Mouse (Mus musculus) right cerebral cortex, postnatal 36 days (tissue): ENCODE measurements around the gene Nrn1l.

Experiments used
- DNase-seq, 2 experiments: peaks; one replicate each; pipeline ENCODE4 v3.0.0; 2022; ENCODE audit warnings: low spot score in 2 of 2, mixed read lengths in 1 of 2

Nrn1l gene

DNA sequence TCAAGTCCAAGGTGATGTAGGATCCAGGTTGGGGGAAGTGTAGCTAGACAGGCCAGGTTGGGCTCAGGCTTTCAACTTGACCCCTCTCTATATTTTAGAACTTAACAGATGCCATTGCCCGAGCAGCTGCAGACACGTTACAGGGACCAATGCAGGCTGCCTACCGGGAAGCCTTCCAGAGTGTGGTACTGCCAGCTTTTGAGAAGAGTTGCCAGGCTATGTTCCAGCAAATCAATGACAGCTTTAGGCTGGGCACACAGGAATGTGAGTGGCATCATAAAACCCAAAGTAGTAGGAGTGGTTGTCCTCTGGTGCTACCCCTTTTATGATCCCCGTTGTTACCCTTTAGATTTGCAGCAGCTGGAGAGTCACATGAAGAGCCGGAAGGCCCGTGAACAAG is 2.5 kb upstream of the Nrn1l start:
- peak; percentile 38 to 39 for DNase-seq

DNA sequence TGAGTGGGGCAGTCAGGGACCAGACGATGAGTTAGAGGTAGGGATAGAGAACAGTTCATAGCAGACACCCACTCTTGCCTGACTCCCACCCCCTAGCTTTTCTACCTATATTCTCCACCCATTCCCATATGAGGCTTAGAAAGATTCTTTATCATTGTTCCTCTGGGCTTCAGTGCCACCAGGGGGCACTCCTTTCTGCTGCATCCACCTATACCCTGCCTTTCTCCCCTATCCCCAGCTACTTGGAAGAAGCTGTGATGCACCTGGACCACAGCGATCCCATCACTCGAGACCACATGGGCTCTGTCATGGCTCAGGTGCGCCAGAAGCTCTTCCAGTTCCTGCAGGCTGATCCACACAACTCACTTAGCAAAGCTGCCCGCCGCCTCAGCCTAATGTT is 935 bp upstream of the Nrn1l start:
- DNase-seq = no peak

DNA sequence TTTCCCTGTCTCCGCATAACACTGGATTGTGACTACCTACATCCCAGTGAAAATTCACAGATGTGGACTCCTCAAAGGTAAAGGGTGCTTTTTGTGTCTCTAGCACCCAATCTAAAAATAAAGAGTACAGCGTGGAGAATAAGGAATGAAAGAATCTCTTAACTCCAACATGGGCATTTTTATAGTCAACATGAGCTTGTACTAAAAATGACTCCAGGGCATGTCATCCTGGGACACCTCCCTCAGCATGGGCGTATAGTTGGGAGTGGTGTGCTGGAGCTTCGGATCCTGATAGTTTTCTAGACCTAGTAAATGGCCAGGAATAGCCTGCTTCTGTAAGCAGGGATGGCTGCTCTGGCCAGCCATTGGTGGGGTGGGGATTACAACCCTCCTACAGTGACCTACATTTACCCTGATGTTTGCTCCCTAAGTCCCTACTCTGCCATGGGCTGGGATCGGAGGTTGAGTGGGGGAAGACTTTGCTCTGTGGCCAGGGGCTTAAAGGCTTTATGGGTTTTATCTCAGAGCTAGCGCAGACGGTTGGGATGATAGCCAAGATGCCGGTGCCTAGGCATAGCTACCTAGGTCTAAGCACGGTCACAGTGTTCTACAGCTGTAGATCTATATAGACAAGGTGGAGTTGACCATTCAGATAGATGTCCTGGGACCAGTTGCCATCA is 4.6 kb downstream of the Nrn1l start:
- DNase-seq = peak in 1 of 2 experiments; percentile 26

DNA sequence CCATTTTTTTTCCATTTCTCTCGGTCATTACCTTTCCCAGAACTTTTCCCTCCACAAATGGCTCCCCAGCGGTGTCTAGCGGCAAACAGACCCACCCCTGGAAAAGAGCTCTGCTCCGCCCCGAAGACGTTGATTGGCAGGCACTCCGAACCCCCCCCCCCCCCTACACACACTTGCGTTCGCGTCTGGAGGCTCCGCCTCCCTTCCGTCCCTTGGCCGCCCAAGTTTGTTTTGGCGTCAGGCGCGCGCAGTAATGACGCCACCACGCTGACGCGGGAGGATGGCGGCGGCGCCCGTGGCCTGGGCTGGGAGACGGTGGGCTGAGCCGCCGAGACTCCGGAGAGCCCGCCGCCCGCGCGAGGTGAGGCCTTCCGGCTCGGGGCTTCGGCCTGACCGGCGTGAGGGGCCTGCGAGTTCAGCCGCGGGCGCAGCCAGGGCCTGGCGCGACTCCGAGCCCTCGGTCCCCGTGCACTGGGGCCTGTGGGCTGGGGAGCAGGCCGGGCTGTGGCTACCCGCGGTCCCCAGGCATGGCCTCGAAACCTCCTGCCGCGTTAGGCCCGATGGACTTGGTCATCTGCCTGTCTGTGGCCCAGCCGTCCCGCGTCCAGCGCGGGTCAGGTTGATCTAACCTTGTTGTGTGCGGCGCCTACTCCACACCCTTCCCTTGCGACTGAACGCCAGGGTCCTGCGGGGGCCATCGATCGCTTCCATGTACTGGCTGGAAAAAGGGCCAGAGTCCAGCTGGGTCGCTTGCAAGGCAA is 7.0 kb downstream of the Nrn1l start, which contains the start of gene Pskh1:
TSS of gene Pskh1 (plus strand) at position 262 of the 761 bp plus-strand sequence.
- DNase-seq = peak; percentile 85 to 87

DNA sequence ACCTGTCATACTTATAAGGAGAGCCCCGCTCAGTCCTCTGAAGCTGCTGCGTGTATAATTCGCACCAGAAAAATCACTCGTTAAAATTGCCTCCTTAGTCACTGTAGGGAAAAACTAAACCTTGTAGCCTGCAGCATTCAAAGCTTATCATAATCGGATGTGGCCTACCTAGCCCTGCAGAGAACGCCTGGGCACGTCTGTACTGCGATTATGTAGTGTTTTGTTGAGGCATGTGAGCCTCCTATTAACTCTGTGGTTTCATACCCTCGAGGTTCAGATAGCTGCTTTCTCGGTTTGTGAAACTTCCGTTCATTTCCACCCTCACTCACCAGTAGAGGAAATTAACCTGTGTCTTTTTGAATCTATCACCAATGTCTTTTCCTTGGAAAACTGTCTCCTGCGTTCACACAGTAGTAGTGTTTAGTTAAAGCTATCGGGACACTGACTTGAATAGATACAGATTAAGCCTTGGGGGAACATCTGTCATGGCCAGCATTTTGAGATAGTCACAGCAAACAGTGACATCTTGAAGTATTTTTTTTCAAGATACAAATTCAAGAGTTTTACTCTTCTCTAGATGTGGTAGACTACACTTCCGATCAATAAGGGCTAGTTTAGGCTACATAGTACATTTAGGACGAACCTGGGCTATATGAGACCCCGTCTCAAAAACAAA is 7.7 kb downstream of the Nrn1l start:
- DNase-seq = no peak

DNA sequence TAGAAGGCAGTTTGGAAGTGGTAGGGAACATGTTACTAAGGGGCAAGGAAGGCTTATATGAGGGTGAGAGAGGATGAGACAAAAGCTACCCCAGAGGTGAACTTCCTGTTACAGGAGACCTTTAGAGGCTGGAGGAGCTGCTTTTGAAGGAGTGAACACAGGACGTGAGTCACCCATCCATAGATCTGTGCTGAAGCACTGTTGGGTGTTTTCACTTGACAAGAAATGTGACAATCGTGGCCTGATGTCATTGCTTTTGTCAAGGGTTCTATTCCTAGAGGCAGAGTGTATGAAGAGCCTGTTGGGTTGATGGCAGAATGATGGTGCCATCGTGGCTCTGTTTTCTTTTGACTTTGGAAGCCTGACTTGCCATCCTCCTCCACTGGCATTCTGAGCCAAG is 26.0 kb downstream of the Nrn1l start:
- peak in 1 of 2 experiments; percentile 11 for DNase-seq

DNA sequence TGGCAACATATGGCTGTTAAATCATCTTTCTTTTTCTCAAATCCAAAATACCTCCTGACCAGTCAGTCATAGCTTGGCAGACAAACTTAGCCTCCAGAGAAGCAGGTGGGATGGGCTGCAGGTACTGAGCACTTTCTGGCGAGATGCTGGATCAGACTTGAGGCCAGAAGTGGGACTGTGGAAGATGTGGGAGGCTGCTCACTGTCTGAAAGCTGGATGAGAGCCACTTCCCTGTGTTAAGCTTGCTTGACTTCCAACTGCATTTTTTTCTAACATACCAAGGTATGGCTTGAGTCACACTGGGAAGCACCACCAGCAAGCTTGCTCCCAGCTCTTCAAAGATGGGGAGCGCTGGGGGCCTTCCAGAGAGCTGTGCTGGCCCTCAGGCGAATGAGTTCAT is 31.8 kb downstream of the Nrn1l start:
- peak; percentile 45 to 49 for DNase-seq

DNA sequence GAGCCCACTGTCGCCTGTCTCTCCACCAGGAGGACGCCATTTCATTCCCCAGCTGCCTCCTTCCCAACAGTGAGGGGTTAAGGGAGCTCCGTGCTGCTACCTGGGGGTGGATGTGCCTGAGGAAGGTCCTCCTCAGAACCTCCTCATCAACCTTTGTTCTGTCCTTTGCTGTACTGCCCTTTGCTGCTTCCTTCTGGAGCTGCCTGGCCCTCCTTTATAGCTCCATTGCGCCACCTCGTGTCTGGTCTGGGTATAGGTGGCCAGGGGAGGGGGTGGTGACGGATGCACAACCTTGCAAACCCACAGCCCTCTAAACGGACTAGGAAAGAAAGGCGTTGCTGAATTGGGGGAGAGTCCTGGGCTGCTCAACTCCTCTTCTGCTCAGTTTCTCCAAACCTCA is 37.2 kb downstream of the Nrn1l start:
- DNase-seq = peak in 1 of 2 experiments; percentile 53

DNA sequence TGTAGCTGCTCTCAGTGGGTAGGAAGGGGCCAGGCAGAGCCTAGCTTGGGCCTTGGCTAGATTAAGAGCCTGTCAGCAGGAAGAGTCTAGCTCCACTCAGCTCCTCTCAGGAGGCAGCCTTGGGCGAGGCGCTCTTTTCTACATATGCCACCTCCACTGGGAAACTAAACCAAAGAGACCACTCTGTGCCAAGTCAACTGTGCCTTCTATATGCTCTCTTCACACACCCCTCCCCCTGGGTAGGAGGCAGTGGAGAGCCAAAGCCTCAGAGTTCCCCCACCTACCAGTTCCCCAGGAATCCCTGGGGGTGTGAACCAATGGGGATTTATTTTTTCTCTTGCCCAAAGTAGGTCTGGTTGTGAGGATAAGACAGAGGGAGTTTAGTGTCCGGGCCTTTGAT is 37.9 kb downstream of the Nrn1l start:
- peak in 1 of 2 experiments; percentile 70 for DNase-seq

DNA sequence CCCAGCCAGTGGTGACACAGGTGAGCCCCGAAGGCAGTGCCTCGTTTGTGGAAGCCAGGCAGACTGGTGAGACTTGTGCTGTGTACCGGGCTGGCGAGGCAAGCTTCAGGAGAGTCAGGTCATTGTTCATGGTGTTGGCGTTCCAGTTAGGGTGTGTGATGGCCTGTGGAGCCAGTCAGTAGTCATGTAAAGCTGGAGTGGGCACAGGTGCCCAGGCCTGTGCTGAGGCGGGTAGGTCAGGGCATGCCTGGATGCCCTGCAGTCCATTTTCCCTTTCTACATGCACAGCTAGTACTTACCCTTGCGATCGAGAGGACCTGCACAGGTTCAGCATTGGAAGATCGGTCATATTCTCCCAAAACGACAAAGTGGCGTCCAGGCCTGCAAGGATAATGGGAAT is 39.2 kb downstream of the Nrn1l start:
- no peak for DNase-seq

DNA sequence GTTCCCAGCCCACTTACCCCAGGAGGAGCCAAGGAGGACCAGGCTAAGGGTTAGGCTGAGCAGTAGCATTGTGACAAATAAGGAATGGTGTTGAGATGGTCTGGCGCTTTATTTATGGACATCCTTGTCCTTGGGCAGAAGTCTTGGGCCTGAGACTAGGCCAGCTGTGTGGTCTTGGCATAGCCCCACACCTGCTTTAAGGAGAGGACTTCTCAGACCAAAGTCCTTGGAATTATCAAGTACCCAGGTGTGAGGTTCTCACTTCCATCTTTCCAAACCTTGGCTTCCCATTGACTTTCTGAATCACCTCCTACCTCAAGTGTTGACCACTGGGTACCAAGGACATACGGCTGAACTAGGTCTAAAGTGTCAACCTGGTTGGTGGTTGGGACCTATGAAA is 40.4 kb downstream of the Nrn1l start, which contains the start of gene Ctrl:
TSS of gene Ctrl (minus strand) at position 101 of the 400 bp plus-strand sequence.
- no peak for DNase-seq

DNA sequence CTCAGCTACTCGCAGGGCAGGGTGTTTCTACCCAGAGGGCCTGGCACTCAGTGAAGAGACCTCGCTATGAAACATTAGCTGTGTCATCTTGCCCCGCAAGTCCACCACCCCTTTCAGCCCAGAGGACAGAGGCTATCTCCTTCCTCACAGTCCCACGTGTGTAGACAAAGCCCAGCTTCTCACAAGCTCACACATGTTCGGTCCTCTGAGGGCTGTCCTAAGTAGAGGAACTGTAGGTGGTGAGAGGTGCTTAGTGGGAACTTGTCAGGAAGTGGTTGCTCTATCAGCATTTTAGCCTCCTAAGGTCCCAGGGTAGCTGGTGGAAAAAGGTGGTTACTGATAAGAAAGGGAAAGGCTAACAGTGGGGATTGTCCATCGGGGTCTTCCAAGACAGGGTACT is 41.7 kb downstream of the Nrn1l start:
- no peak for DNase-seq

DNA sequence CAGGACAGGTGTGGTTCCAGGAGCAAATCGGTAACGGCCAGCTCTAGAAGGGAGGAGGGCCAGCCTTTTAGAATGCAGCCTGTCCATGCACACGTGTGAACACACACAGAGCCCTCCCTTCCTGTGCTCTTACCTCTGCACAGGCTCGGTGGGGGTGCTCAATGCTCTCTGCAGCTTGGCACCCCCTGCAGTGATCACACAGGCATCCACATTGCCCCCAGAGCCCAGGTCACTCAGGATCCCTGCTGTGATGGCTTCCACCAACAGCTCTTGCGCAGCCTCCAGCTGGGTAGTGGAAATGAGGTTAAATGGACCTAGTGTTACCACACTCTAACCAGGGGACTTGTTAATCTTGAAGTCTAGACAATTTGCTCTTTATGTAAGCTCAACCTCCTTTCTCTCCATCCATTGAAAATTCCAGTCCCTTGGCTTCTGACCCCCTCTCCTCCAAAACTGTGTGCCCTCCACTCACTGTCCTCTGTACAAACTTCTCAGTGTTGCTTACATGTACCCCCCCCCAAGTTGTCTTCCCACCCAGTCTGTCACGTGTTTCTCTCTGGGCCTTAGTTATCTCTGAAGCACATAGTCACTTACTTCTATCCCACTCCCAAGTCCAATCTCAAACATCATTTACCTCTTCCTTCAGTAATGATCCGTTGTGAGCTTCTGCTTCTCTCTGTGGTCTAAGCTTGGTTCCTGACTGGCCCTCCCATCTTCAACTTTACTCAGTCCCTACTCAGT is 42.7 kb downstream of the Nrn1l start:
- no peak for DNase-seq

DNA sequence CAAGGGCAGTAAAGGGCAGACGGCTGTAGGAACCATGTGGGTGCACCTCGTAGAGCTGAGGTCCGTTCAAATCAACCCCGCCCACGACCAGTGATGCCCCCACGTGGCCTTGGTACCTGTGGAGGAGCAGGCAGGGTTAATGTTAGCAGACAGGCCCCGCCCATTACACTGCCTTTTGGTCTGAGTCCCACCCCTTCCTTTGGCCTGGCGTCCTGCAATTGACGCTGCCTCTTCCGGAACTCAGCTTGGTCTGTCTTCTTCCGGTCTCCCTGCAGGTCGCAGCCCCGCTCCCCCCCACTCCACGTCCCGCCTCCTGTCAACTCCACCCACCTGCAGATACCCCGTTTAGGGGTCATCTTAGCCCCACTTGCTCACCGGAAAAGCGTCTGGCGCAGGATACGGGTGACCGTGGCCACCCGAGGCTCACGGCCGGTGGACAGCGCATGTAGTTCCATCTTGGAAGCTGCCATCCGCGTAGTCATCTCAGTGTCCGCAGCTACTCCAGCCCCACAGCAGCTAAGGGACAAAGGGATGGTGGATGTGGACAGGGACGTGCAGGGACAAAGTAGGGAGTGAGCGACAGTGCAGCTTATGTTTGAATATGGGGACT is 43.6 kb downstream of the Nrn1l start:
- peak; percentile 87 to 90 for DNase-seq

DNA sequence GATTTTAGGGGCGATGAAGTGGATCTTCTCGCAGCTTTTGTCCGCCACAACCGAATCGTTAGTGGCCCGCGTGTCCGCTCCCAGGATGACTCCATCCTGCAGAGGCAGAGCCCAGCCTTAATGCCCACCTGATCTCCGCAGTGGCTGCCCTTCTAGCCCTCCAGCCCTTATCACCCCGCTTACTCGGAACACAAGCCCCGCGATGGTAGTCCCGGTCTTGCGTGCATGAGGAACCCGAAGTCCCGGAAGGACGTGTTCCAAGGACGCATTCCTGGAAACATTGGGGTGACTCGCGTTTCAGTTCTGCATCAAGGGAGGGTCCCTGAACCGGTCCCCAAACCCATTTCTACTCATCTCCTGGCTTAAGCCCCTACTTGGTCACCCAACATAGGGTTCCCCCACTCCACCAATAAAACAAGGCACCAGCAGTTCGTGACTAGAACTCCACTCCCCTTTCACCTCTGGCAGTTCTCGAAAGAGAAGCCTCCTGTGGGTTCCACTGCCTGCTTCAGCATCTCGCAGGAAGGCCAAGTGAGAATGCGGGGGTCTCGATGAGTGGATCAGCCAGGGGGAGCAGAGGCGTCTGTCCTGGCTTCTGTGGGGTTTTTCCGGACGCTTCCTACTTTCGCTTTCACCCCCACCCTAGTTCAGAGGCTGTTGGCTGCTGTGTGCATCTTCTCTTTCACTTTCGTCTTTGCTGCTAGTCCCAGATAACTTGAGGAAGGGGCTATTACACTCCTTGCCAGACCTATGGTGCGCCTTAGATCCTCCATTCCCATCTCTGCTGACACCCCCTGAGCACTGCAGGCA is 44.3 kb downstream of the Nrn1l start:
- DNase-seq = no peak

DNA sequence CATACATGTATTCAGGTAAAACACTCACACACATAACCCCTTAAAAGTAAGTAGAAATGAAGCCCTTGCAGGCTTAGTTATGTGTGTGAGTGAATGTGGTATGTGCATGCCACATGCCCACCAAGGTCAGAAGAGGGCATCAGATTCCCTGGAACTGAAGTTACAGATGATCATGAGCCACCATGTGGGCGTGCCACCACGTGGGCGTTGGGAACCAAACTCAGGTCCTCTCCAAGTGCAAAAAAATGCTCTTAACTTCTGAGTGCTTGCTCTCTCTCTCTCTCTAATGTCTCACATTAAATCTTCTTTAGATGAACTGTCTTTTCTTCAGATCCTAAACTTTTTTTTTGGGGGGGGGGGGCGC is 44.9 kb downstream of the Nrn1l start, which contains the start of gene Psmb10:
TSS of gene Psmb10 (minus strand) at position 139 of the 364 bp plus-strand sequence.
- no peak for DNase-seq

DNA sequence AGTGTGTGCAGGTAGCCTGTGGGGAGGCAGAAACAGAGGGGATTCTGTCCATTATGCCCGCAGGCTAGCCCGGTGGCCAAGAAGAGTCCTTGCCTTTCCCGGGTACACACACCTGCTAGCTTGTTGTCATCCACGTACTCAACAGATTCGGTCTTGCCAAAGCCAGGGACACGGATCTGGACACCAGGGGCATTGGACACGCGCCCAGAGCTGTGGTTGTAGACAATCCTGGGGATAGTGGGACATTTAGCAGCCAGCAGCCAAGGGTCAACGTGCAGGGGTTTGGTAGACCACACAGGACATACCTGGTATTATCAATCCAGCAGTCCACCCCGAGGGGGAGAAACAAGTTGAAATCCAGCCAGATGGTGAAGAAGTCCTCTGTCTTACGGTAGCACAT is 48.7 kb downstream of the Nrn1l start:
- no peak for DNase-seq

DNA sequence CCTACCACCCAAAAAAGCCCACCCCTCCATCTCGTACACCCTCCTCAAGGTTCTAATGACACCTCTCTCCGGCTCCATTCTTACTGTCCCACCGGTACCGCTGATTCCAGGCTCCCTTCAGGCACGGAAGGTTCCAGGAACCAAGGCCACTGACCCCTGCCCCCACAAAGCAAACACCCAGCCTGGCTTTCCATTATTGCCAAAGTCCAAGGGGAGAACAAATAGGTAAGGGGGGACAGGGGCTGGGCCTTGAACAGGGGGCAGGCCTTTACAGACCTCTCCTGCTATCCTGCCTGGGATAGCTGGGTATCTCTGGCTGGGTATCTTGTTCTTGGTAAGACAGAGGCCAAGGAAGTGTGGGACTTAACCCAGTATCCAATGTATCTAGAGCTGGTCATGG is 49.2 kb downstream of the Nrn1l start:
- DNase-seq = no peak

DNA sequence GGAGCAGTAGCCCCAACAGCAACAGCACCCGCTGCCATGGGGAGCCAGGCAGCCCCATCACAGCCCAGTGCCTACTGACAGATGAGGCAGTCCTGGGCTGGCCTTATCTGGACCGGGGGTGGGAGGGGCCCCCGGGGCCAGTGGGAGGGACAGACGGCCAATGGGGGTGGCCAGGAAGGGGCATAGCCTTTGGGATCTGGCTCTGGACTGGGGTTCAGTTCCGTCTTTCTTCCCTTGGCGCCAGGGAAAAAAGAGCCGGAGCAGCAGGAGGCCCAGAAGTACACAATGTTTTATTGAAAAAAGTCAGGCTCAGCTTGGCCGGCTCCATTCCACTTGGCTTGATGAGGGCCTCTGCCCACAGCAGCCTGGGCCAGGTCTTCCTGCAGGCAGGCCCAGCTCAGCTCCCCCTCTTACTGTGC is 50.0 kb downstream of the Nrn1l start, which contains the start of gene Lcat:
TSS of gene Lcat (minus strand) at position 62 of the 419 bp plus-strand sequence.
- DNase-seq = no peak
